Mouse (Mus musculus) liver, embryonic 14.5 days (tissue): ENCODE measurements around the gene Cidec. TPM values are rescaled to one million over a fixed set of nuclear protein-coding genes. Genes with fewer than 3 reads are reported as not detected.

Experiments
- ATAC-seq: fragments of 200-750 bp; cut with Nextera tagmentation; 2 replicates; pipeline ENCODE4 v1.8.0; 2017; ENCODE audit warnings: moderate number of reproducible peaks, mild to moderate bottlenecking, moderate library complexity; ENCODE audit not compliant: insufficient read depth
- DNase-seq, 3 experiments: peaks; one replicate each; pipeline ENCODE4 v3.0.0-alpha.2; 2012 to 2013; ENCODE audit warnings: low read depth in 3 of 3, low spot score in 3 of 3
- H3K27ac ChIP-seq: fragments of 300-500 bp; sonication (generic); 2 replicates; pipeline ENCODE4 v1.5.1; 2014; ENCODE audit warnings: moderate library complexity, mild to moderate bottlenecking, control low read depth, inconsistent platforms
- H3K27me3 ChIP-seq: fragments of 300-500 bp; sonication (generic); 2 replicates; pipeline ENCODE4 v1.6.1; 2014; ENCODE audit warnings: mild to moderate bottlenecking, low read length, moderate library complexity; ENCODE audit not compliant: control insufficient read depth, insufficient read depth
- H3K36me3 ChIP-seq: fragments of 300-500 bp; sonication (generic); replicated peaks from 2 replicates; pipeline ENCODE4 v1.6.1; 2014; ENCODE audit warnings: low read depth; ENCODE audit not compliant: control insufficient read depth, insufficient read depth
- H3K4me1 ChIP-seq, 2 experiments: fragments of 200-500 bp in 1 of 2; fragments of 300-500 bp in 1 of 2; sonication (generic) in 1 of 2; replicated peaks; 2 replicates each; pipeline ENCODE4 v1.6.1; 2012 to 2014; ENCODE audit warnings: antibody characterized with exemption in 1 of 2, inconsistent platforms in 1 of 2, low read length in 1 of 2; ENCODE audit not compliant: control insufficient read depth in 2 of 2, insufficient read depth in 2 of 2
- H3K4me2 ChIP-seq: fragments of 300-500 bp; sonication (generic); 2 replicates; pipeline ENCODE4 v1.6.1; 2014; ENCODE audit warnings: low read depth, mild to moderate bottlenecking, control low read depth, moderate library complexity
- H3K4me3 ChIP-seq, 2 experiments: fragments of 200-500 bp in 1 of 2; fragments of 300-500 bp in 1 of 2; sonication (generic) in 1 of 2; 2 replicates each; pipeline ENCODE4 v1.5.1; 2012 to 2014; ENCODE audit warnings: low read depth in 2 of 2, low read length in 2 of 2, mild to moderate bottlenecking in 2 of 2, control low read depth in 1 of 2, inconsistent platforms in 1 of 2, moderate library complexity in 1 of 2; ENCODE audit not compliant: insufficient read depth in 1 of 2
- H3K9ac ChIP-seq: fragments of 300-500 bp; sonication (generic); replicated peaks from 2 replicates; pipeline ENCODE4 v1.6.1; 2014; ENCODE audit warnings: mild to moderate bottlenecking, control low read depth, moderate library complexity
- H3K9me3 ChIP-seq: fragments of 300-500 bp; sonication (generic); 2 replicates; pipeline ENCODE4 v1.6.1; 2016; ENCODE audit warnings: low read length, mixed read lengths; ENCODE audit not compliant: control insufficient read depth
- CTCF ChIP-seq: IDR thresholded peaks from 2 replicates; pipeline ENCODE4 v1.5.1; 2016; ENCODE audit warnings: antibody characterized with exemption, low read depth, control low read depth
- EP300 ChIP-seq: IDR thresholded peaks from 2 replicates; pipeline ENCODE4 v1.6.1; 2016; ENCODE audit warnings: antibody characterized with exemption, low read depth
- WGBS: fragments of 180-500 bp; shearing (Covaris S2); extraction: QIAGEN DNeasy Blood & Tissue Kit; methylation state at CpG from one replicate; pipeline ENCODE4 v1.1.7; 2014; ENCODE audit not compliant: insufficient replicate concordance; 5-methylcytosine and 5-hydroxymethylcytosine counted together
- polyA plus RNA-seq, 2 experiments: library from polyadenylated mRNA; depleted of rRNA in 1 of 2; stranded (reverse) in 1 of 2; unstranded in 1 of 2; fragments of >200 nt; fragmentation: Nextera tagmentation in 1 of 2; extraction: Ambion mirVana in 1 of 2; gene quantifications; 2 replicates each; pipeline versions ENCODE4 v1.2.1 to v1.2.3; 2012 to 2014

The Cidec gene
- polyA plus RNA-seq, 2 experiments, result 0.02 to 0.13 TPM

- no peak for DNase-seq
- ATAC-seq, result no peak
- Histone ChIP-seq H3K9ac (no peak overlapping the region), H3K4me3 (no peak overlapping the region), H3K9me3 (no peaks in the 10 kb centered on the region), H3K4me1 (0 out of 4 replicates have a peak, but pooled peaks cover 0 to 2% of the 10 kb centered on the region in 2 experiments), H3K4me2 (no peak overlapping the region), H3K36me3 (peaks cover 15% of the 10 kb centered on the region), H3K27ac (no peak overlapping the region), H3K27me3 (peaks cover 6% of the 10 kb centered on the region)
- TF ChIP-seq CTCF (no peak), EP300 (no peak)
- 68% methylated on average over 6 of the region's 6 CpGs for WGBS
Measured at GRCm38 (mm10) chr6:113393951-113394350, 41.6 kb downstream of the Cidec start.

GRCm38 (mm10) chr6:113392387-113393071, 43.0 kb downstream of the Cidec start:
- Histone ChIP-seq H3K9ac (no peak overlapping the region), H3K4me3 (peak overlapping the region in 1 of 2 experiments; percentile 30; a peak in 3 of 4 replicates), H3K36me3 (peaks cover 29% of the 10 kb centered on the region), H3K27me3 (peaks cover 6% of the 10 kb centered on the region), H3K9me3 (no peaks in the 10 kb centered on the region), H3K4me1 (0 out of 4 replicates have a peak, but pooled peaks cover 0 to 2% of the 10 kb centered on the region in 2 experiments), H3K27ac (no peak overlapping the region), H3K4me2 (peak overlapping the region; percentile 58)
- WGBS, result 6% methylated on average over 50 of the region's 51 CpGs
- DNase-seq (no peak), ATAC-seq (peak; percentile 63)
- TF ChIP-seq EP300 (no peak), CTCF (no peak)

- TF ChIP-seq CTCF, result no peak
- TF ChIP-seq EP300, result no peak
- WGBS, result 15% methylated on average over 10 of the region's 10 CpGs
- H3K27ac ChIP-seq, result no peak overlapping the region
- peaks cover 34% of the 10 kb centered on the region for H3K36me3 ChIP-seq
- H3K4me1 ChIP-seq, result 0 out of 4 replicates have a peak, but pooled peaks cover 0 to 2% of the 10 kb centered on the region in 2 experiments
- peak overlapping the region in 1 of 2 experiments; percentile 30; a peak in 2 of 4 replicates for H3K4me3 ChIP-seq
- ATAC-seq (peak; percentile 21; the same call in 1 of the 2 replicates), DNase-seq (no peak)
- H3K4me2 ChIP-seq, result peak overlapping the region; percentile 58
- H3K9me3 ChIP-seq, result no peaks in the 10 kb centered on the region
- no peak overlapping the region for H3K9ac ChIP-seq
- H3K27me3 ChIP-seq, result peaks cover 6% of the 10 kb centered on the region
Measured at GRCm38 (mm10) chr6:113392015-113392386, 43.6 kb downstream of the Cidec start.

- Histone ChIP-seq H3K4me1 (0 out of 4 replicates have a peak, but pooled peaks cover 0 to 2% of the 10 kb centered on the region in 2 experiments), H3K27ac (no peak overlapping the region), H3K4me3 (no peak overlapping the region), H3K36me3 (peaks cover 42% of the 10 kb centered on the region), H3K4me2 (no peak overlapping the region), H3K9ac (no peak overlapping the region), H3K27me3 (peaks cover 6% of the 10 kb centered on the region), H3K9me3 (no peaks in the 10 kb centered on the region)
- WGBS, result 72% methylated on average over 3 of the region's 3 CpGs
- DNase-seq (no peak), ATAC-seq (no peak)
- TF ChIP-seq EP300, result no peak
- TF ChIP-seq CTCF, result no peak
Measured at GRCm38 (mm10) chr6:113390715-113391114, 44.8 kb downstream of the Cidec start.

- H3K9ac ChIP-seq, result no peak within 1 kb of the TSS
- peaks cover 59% of the 10 kb centered on the region for H3K36me3 ChIP-seq
- WGBS, result 78% methylated on average over 8 of the region's 8 CpGs
- H3K4me3 ChIP-seq, result no peak within 1 kb of the TSS
- peaks cover 6% of the 10 kb centered on the region for H3K27me3 ChIP-seq
- DNase-seq (no peak), ATAC-seq (no peak)
- TF ChIP-seq CTCF, result no peak
- TF ChIP-seq EP300, result no peak
- H3K27ac ChIP-seq, result no peak within 1 kb of the TSS
- H3K4me1 ChIP-seq, result 0 out of 4 replicates have a peak, but pooled peaks cover 0 to 2% of the 10 kb centered on the region in 2 experiments
- H3K9me3 ChIP-seq, result no peaks in the 10 kb centered on the region
- H3K4me2 ChIP-seq, result no peak within 1 kb of the TSS
Measured at GRCm38 (mm10) chr6:113388960-113389359, 46.6 kb downstream of the Cidec start, which contains the start of gene Ttll3. Ttll3 (plus strand) TSS chr6:113389260.
